Mouse (Mus musculus): ENCODE measurements at regions not wholly inside any gene's neighbourhood (a gene's known extent, or its start where the extent isn't known, plus 50 kb on each side); places are given as distances from the start of the nearest gene placed in this dataset.

GRCm38 (mm10) chr12:27470346-27470745 is 128.0 kb upstream of the Sox11 start:
- no peak for TF ChIP-seq MAFK (IDR thresholded peaks at IDR 0.05; ENCODE audit: borderline replicate concordance, low read depth, low read length)
- no peak for TF ChIP-seq ELF1 (IDR thresholded peaks at IDR 0.05; ENCODE audit: low read depth, low read length)
- no peak for TF ChIP-seq TCF12 (IDR thresholded peaks at IDR 0.05; ENCODE audit: low read depth, low read length)
- TF ChIP-seq UBTF (IDR thresholded peaks at IDR 0.05; ENCODE audit: borderline replicate concordance, insufficient read depth, low read depth, low read length) = no peak
- no peak for TF ChIP-seq GATA1 (IDR thresholded peaks at IDR 0.05; ENCODE audit: low read depth, low read length)
- TF ChIP-seq USF1 (IDR thresholded peaks at IDR 0.05; ENCODE audit: low read depth, low read length) = no peak
- no peak for TF ChIP-seq RAD21 (IDR thresholded peaks at IDR 0.05; ENCODE audit: low read depth, low read length)
- TF ChIP-seq MAX (IDR thresholded peaks at IDR 0.05; ENCODE audit: low read length) = no peak
- no peak for TF ChIP-seq CHD1 (IDR thresholded peaks at IDR 0.05; ENCODE audit: low read depth, low read length)
- TF ChIP-seq MXI1 (IDR thresholded peaks at IDR 0.05; ENCODE audit: low read depth, low read length) = no peak
- no peak for TF ChIP-seq MAZ (IDR thresholded peaks at IDR 0.05; ENCODE audit: low read depth, low read length)
- no peak for TF ChIP-seq GABPA (IDR thresholded peaks at IDR 0.05; ENCODE audit: low read depth, low read length)
- TF ChIP-seq BHLHE40 (IDR thresholded peaks at IDR 0.05; ENCODE audit: borderline replicate concordance, low read depth, low read length) = no peak
- no peak for TF ChIP-seq RCOR1 (IDR thresholded peaks at IDR 0.05; ENCODE audit: low read depth, low read length)
- no peak for TF ChIP-seq MEF2A (IDR thresholded peaks at IDR 0.05; ENCODE audit: extremely low read depth, insufficient replicate concordance, low read depth, low read length, poor library complexity, severe bottlenecking)
- no peak for TF ChIP-seq ZKSCAN1 (IDR thresholded peaks at IDR 0.05; ENCODE audit: low read depth, low read length)
- TF ChIP-seq JUND (IDR thresholded peaks at IDR 0.05; ENCODE audit: low read depth, low read length) = no peak
- no peak for TF ChIP-seq E2F4 (IDR thresholded peaks at IDR 0.05; ENCODE audit: borderline replicate concordance, low read depth, low read length)
- no peak for TF ChIP-seq ZC3H11A (IDR thresholded peaks at IDR 0.05; ENCODE audit: low read depth, low read length)
- Histone ChIP-seq H3K9me3 (replicated peaks; ENCODE audit: insufficient read depth, low read length) (no peaks in the 10 kb centered on the region), H3K4me3 (ENCODE audit: control insufficient read depth in 1 of 2, insufficient read depth in 1 of 2, low read depth in 2 of 2, low read length in 2 of 2) (no peak overlapping the region)

GRCm38 (mm10) chr12:27468782-27469181 is 126.4 kb upstream of the Sox11 start:
- Histone ChIP-seq H3K4me1 (ENCODE audit: control insufficient read depth in 1 of 2, insufficient read depth in 2 of 2, low read length in 2 of 2) (no peaks in the 10 kb centered on the region), H3K9me3 (replicated peaks; ENCODE audit: insufficient read depth, low read length) (no peaks in the 10 kb centered on the region), H3K79me2 (ENCODE audit: control insufficient read depth, insufficient read depth, low read length, poor library complexity) (no peaks in the 10 kb centered on the region), H3K36me3 (ENCODE audit: control insufficient read depth in 1 of 2, insufficient read depth in 2 of 2, low read length in 2 of 2) (no peaks in the 10 kb centered on the region), H3K27me3 (ENCODE audit: control insufficient read depth in 1 of 2, insufficient read depth in 2 of 2, low read length in 2 of 2) (no peaks in the 10 kb centered on the region), H3K9ac (ENCODE audit: control insufficient read depth, low read depth, low read length, poor library complexity, severe bottlenecking) (no peak overlapping the region), H3K27ac (ENCODE audit: control insufficient read depth, low read depth, low read length) (no peak overlapping the region), H3K4me3 (ENCODE audit: control insufficient read depth in 1 of 2, insufficient read depth in 1 of 2, low read depth in 2 of 2, low read length in 2 of 2) (no peak overlapping the region)
- no peak for TF ChIP-seq USF1 (IDR thresholded peaks at IDR 0.05; ENCODE audit: low read depth, low read length)
- DNase-seq (ENCODE audit: low read depth, low spot score) = no peak

More at GRCm38 (mm10) chr12:27470346-27470745, 128.0 kb upstream of the Sox11 start:
- H3K9ac ChIP-seq (ENCODE audit: control insufficient read depth, low read depth, low read length, poor library complexity, severe bottlenecking) = no peak overlapping the region
- no peaks in the 10 kb centered on the region for H3K27me3 ChIP-seq (ENCODE audit: control insufficient read depth in 1 of 2, insufficient read depth in 2 of 2, low read length in 2 of 2)
- H3K36me3 ChIP-seq (ENCODE audit: control insufficient read depth in 1 of 2, insufficient read depth in 2 of 2, low read length in 2 of 2) = no peaks in the 10 kb centered on the region
- no peaks in the 10 kb centered on the region for H3K79me2 ChIP-seq (ENCODE audit: control insufficient read depth, insufficient read depth, low read length, poor library complexity)
- DNase-seq (ENCODE audit: low read depth, low spot score) = no peak
- H3K4me1 ChIP-seq (ENCODE audit: control insufficient read depth in 1 of 2, insufficient read depth in 2 of 2, low read length in 2 of 2) = no peaks in the 10 kb centered on the region
- no peak overlapping the region for H3K27ac ChIP-seq (ENCODE audit: control insufficient read depth, low read depth, low read length)

All from MEL (cell line).